In the genomic region with DNA sequence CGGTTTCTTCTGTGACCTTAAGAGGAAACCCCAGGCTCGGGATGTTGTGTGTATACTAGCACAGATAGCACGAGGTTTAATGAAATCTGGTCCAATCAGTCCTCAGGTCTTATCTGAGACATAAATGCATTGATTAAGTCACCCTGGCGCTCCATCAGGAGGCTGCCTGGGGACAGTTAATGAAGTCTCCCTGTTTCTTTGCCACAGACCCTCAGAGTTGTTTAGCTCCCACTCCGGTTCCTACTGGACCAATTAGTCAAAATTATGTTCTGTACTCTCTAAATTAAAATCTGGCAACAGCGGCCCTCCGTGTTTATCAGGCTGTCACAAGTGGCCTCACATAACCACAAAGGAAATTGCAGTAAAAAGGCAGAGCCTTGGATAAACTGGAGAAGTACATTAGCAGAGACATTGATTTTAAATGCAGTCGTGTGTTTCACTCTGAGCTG, we compare ENCODE assay signal across 9 mouse cellular contexts.
DNase-seq lines count a peak whose midpoint lies in the region; ATAC-seq and TF ChIP-seq lines count a peak whose summit lies in the region.
"Had no signal": no experiment of that assay in that cellular context is flagged by ENCODE, and none has a peak within 500 bp of the region (broad histone marks: within the 10 kb centered on the region; RNA-seq: fewer than 3 reads in every experiment).

No protein-coding gene starts in this region.

- H3K27me3 ChIP-seq in hindbrain, embryonic 11.5 days (ENCODE audit: control insufficient read depth, insufficient read depth, low read length) = no peaks in the 10 kb centered on the region
- peaks cover 10% of the 10 kb centered on the region; the same call in 1 of the 2 replicates for H3K27me3 ChIP-seq in liver, embryonic 12.5 days (replicated peaks)
- no peaks in the 10 kb centered on the region for H3K27me3 ChIP-seq in cerebellum, adult 2 months (ENCODE audit: control insufficient read depth, insufficient read depth, low read length)

- H3K27ac ChIP-seq in hindbrain, embryonic 11.5 days (ENCODE audit: low read depth, low read length) = no peak overlapping the region
- peak overlapping the region; percentile 48; the same call in 1 of the 2 replicates for H3K27ac ChIP-seq in liver, embryonic 12.5 days
- H3K27ac ChIP-seq in cerebellum, adult 2 months (ENCODE audit: insufficient read depth, low read length) = no peak overlapping the region

- DNase-seq in adrenal gland, adult 2 months = peak; percentile 7
- no peak for DNase-seq in adrenal gland, postnatal 10 days
- DNase-seq in 416B (ENCODE audit: low read depth) = peak; percentile 43
- no peak for DNase-seq in hindbrain, embryonic 11.5 days (ENCODE audit: low spot score)
- DNase-seq in cerebellum, adult 2 months = no peak
- no peak for DNase-seq in embryo, embryonic 9.5 days (ENCODE audit: extremely low spot score)
- DNase-seq: thymus, postnatal 36 days had no signal

- TF ChIP-seq POLR2A in cerebellum, adult 2 months (IDR thresholded peaks at IDR 0.05; ENCODE audit: borderline replicate concordance, insufficient read depth, low read length) = no peak

- 32% methylated on average over 8 of the region's 8 CpGs for WGBS in hindbrain, embryonic 11.5 days
- 10% methylated on average over 8 of the region's 8 CpGs for WGBS in liver, embryonic 12.5 days (ENCODE audit: insufficient replicate concordance)
- WGBS in cerebellum, adult 2 months = 61% methylated on average over 8 of the region's 8 CpGs

- TF ChIP-seq CTCF in cerebellum, adult 2 months (IDR thresholded peaks at IDR 0.05; ENCODE audit: borderline replicate concordance, insufficient read depth, low read depth, low read length) = no peak

- peak; percentile 33 for ATAC-seq in hindbrain, embryonic 11.5 days (ENCODE audit: low FRiP score)
- no peak for ATAC-seq in liver, embryonic 12.5 days
- no peak for ATAC-seq in megakaryocyte-erythroid progenitor cell, adult 5-6 weeks (replicated peaks; ENCODE audit: low FRiP score, low TSS enrichment, poor library complexity, severe bottlenecking)

- H3K9ac ChIP-seq in hindbrain, embryonic 11.5 days (ENCODE audit: low read depth, low read length) = no peak overlapping the region
- no peak overlapping the region for H3K9ac ChIP-seq in liver, embryonic 12.5 days

- no peak overlapping the region for H3K4me3 ChIP-seq in hindbrain, embryonic 11.5 days (ENCODE audit: low read depth, low read length)
- H3K4me3 ChIP-seq in liver, embryonic 12.5 days = no peak overlapping the region
- H3K4me3 ChIP-seq in cerebellum, adult 2 months (replicated peaks; ENCODE audit: insufficient read depth, low read depth, low read length) = no peak overlapping the region

- H3K4me1 ChIP-seq in hindbrain, embryonic 11.5 days (replicated peaks; ENCODE audit: control insufficient read depth, insufficient read depth, low read length) = peaks cover 6% of the 10 kb centered on the region; the same call in 1 of the 2 replicates
- peaks cover 9% of the 10 kb centered on the region for H3K4me1 ChIP-seq in liver, embryonic 12.5 days
- no peaks in the 10 kb centered on the region for H3K4me1 ChIP-seq in cerebellum, adult 2 months (ENCODE audit: control insufficient read depth, insufficient read depth, low read length)

- no peak overlapping the region for H3K4me2 ChIP-seq in hindbrain, embryonic 11.5 days (replicated peaks; ENCODE audit: low read depth, low read length)
- H3K4me2 ChIP-seq in liver, embryonic 12.5 days = no peak overlapping the region

- H3K36me3 ChIP-seq in hindbrain, embryonic 11.5 days (ENCODE audit: control insufficient read depth, insufficient read depth, low read length) = no peaks in the 10 kb centered on the region
- no peaks in the 10 kb centered on the region for H3K36me3 ChIP-seq in liver, embryonic 12.5 days

- no peaks in the 10 kb centered on the region for H3K9me3 ChIP-seq in hindbrain, embryonic 11.5 days (ENCODE audit: control insufficient read depth, low read length)
- no peaks in the 10 kb centered on the region for H3K9me3 ChIP-seq in liver, embryonic 12.5 days (replicated peaks)

Comparison
In these comparisons a context has a peak if more than half of its experiments do, and no peak if none do; other contexts are left out.
1. DNase-seq: peak in adrenal gland, adult 2 months (single experiment) and 416B (single experiment); none in adrenal gland, postnatal 10 days (single experiment), hindbrain, embryonic 11.5 days (single experiment), cerebellum, adult 2 months (0 of 2) and embryo, embryonic 9.5 days (single experiment).